Mouse (Mus musculus): ENCODE data around the gene Ddi2.

DNA sequence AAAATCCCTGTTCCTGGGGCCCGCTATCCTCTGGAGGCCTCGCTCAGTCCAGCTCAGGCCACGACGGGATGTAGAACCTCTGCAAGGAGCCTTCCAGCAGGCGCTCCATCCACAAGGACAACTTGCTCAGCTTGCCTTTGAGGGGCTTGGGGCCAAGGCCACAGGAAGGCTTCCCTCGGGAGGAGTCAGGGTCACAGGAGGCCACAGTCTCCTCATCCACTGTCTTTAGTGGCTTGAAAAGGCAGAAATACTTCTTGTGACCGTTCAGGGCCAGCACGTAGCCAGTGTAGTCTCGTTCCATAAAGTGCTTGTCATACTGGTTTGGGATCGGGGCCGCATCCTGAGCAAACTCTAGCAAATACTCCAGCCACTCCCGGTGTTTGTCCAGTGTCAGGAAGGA, 40.3 kb upstream of the Ddi2 start:
- TF ChIP-seq POLR2A (IDR thresholded peaks at IDR 0.05; ENCODE audit: low read depth, low read length) (no peak), CTCF (conservative IDR thresholded peaks at IDR 0.05; ENCODE audit: insufficient read depth, insufficient read length, low read depth, low read length) (no peak)

Data from kidney, adult 2 months (tissue).